Mouse (Mus musculus): ENCODE measurements around the gene Slc39a3. TPM values are rescaled to one million over a fixed set of nuclear protein-coding genes. Genes with fewer than 3 reads are reported as not detected.

The Slc39a3 gene
- total and polyA plus RNA-seq, 2 experiments, result 6.1 to 14.1 TPM

DNA sequence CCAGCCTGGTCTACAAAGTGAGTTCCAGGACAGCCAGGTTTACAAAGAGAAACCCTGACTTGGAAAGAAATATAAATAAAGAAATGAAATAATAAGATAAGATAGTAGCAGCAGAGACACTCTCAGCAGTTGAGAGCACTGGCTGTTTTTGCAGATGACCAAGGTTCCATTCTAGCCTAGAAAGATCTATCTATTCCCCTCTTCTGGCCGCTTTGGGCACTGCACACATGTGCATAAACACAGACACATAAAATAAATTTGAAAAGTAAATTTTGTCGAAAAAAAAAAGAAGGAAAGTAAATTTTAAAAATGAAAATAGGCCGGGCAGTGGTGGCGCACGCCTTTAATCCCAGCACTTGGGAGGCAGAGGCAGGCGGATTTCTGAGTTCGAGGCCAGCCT, 975 bp downstream of the Slc39a3 start:
- Histone ChIP-seq H3K36me3 (ENCODE audit: control insufficient read depth, insufficient read depth, low read length) (no peaks in the 10 kb centered on the region), H3K9ac (ENCODE audit: low read depth, low read length) (no peak overlapping the region), H3K27ac (replicated peaks; ENCODE audit: insufficient read depth, low read depth, low read length) (no peak overlapping the region), H3K79me2 (ENCODE audit: control insufficient read depth, insufficient read depth, low read length) (no peaks in the 10 kb centered on the region), H3K4me1 (ENCODE audit: control insufficient read depth, insufficient read depth, low read length) (no peaks in the 10 kb centered on the region), H3K27me3 (ENCODE audit: control insufficient read depth, insufficient read depth, low read length) (no peaks in the 10 kb centered on the region), H3K4me3 (ENCODE audit: insufficient read depth, low read depth, low read length) (no peak overlapping the region)
- DNase-seq (ENCODE audit: extremely low read depth, low read depth, low spot score), result no peak
- TF ChIP-seq POLR2A (IDR thresholded peaks at IDR 0.05; ENCODE audit: extremely low read depth, insufficient read depth, low read length) (no peak), CTCF (IDR thresholded peaks at IDR 0.05; ENCODE audit: low read depth, low read length) (0 out of 2 replicates have a peak, but pooled peaks have one; percentile 17)
- WGBS, result 78% methylated on average over 7 of the region's 7 CpGs

DNA sequence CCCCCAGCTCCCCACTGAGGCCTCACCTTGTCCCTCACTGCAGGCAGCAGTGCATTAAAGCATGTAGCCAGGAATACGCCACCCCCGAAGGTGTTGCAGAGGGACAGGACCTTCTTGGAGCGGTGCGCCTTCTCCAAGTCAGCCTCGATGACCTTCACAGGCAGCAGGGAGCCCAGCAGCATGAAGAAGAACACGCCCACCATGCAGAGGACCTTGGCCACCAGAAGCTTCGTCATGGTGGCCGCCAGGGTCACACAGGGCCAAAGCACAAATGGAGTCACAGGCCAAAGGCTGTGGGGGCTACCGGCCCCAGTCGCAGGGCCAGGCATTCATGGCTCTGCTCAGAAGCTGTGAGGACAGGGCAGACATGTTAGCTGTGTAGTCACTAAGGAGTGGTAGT, 3.6 kb downstream of the Slc39a3 start:
- WGBS, result 88% methylated on average over 10 of the region's 10 CpGs
- DNase-seq (ENCODE audit: extremely low read depth, low read depth, low spot score), result no peak
- Histone ChIP-seq H3K27ac (replicated peaks; ENCODE audit: insufficient read depth, low read depth, low read length) (no peak overlapping the region), H3K79me2 (ENCODE audit: control insufficient read depth, insufficient read depth, low read length) (no peaks in the 10 kb centered on the region), H3K4me1 (ENCODE audit: control insufficient read depth, insufficient read depth, low read length) (no peaks in the 10 kb centered on the region), H3K4me3 (ENCODE audit: insufficient read depth, low read depth, low read length) (no peak overlapping the region), H3K27me3 (ENCODE audit: control insufficient read depth, insufficient read depth, low read length) (no peaks in the 10 kb centered on the region), H3K36me3 (ENCODE audit: control insufficient read depth, insufficient read depth, low read length) (no peaks in the 10 kb centered on the region), H3K9ac (ENCODE audit: low read depth, low read length) (no peak overlapping the region)
- TF ChIP-seq POLR2A (IDR thresholded peaks at IDR 0.05; ENCODE audit: extremely low read depth, insufficient read depth, low read length) (no peak), CTCF (IDR thresholded peaks at IDR 0.05; ENCODE audit: low read depth, low read length) (no peak)

DNA sequence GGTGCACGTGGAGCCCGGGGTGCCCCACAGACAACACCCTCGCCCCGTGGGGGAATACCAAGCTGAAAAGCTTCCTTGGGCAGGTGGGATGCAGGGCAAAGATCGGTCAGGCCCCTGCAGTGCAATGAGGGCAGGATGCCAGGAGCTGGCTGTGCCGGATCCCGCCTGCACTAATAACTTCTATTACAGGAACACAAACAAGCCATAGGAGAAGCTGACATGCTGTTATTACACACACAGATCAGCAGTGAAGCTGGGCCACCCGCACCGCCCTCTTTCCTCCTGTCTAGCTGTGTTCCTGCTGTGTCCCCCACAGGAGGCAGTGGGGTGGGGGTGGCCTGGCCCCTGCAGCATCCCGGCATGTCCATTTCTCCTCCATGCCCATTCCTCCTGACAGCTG, 8.2 kb downstream of the Slc39a3 start:
- Histone ChIP-seq H3K36me3 (ENCODE audit: control insufficient read depth, insufficient read depth, low read length) (no peaks in the 10 kb centered on the region), H3K4me1 (ENCODE audit: control insufficient read depth, insufficient read depth, low read length) (no peaks in the 10 kb centered on the region), H3K9ac (ENCODE audit: low read depth, low read length) (no peak overlapping the region), H3K27ac (replicated peaks; ENCODE audit: insufficient read depth, low read depth, low read length) (no peak overlapping the region), H3K79me2 (ENCODE audit: control insufficient read depth, insufficient read depth, low read length) (no peaks in the 10 kb centered on the region), H3K4me3 (ENCODE audit: insufficient read depth, low read depth, low read length) (no peak overlapping the region), H3K27me3 (ENCODE audit: control insufficient read depth, insufficient read depth, low read length) (peaks cover 13% of the 10 kb centered on the region)
- TF ChIP-seq POLR2A (IDR thresholded peaks at IDR 0.05; ENCODE audit: extremely low read depth, insufficient read depth, low read length) (no peak), CTCF (IDR thresholded peaks at IDR 0.05; ENCODE audit: low read depth, low read length) (no peak)
- 69% methylated on average over 10 of the region's 10 CpGs for WGBS
- DNase-seq (ENCODE audit: extremely low read depth, low read depth, low spot score), result no peak

DNA sequence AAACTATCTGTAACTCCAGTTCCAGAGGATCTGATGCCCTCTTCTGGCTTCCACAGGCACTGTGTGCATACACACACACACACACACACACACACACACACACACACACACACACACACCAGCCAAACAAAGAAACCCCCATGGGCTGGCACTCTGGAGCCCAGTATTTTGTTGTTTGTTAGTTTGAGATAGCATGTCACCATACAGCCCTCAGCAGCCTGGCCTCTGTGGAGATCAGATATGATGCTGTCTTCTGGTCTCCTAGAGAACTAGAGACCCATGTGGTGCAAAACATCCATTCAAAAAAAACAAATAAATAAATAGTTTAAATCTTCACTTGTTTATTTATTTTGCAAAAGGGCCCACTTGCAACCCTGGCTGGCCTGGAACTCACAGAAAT, 9.0 kb downstream of the Slc39a3 start:
- Histone ChIP-seq H3K27ac (replicated peaks; ENCODE audit: insufficient read depth, low read depth, low read length) (no peak overlapping the region), H3K4me1 (ENCODE audit: control insufficient read depth, insufficient read depth, low read length) (no peaks in the 10 kb centered on the region), H3K9ac (ENCODE audit: low read depth, low read length) (no peak overlapping the region), H3K79me2 (ENCODE audit: control insufficient read depth, insufficient read depth, low read length) (no peaks in the 10 kb centered on the region), H3K4me3 (ENCODE audit: insufficient read depth, low read depth, low read length) (no peak overlapping the region), H3K36me3 (ENCODE audit: control insufficient read depth, insufficient read depth, low read length) (no peaks in the 10 kb centered on the region), H3K27me3 (ENCODE audit: control insufficient read depth, insufficient read depth, low read length) (peaks cover 13% of the 10 kb centered on the region)
- TF ChIP-seq CTCF (IDR thresholded peaks at IDR 0.05; ENCODE audit: low read depth, low read length), result no peak
- no peak for TF ChIP-seq POLR2A (IDR thresholded peaks at IDR 0.05; ENCODE audit: extremely low read depth, insufficient read depth, low read length)
- DNase-seq (ENCODE audit: extremely low read depth, low read depth, low spot score), result no peak

DNA sequence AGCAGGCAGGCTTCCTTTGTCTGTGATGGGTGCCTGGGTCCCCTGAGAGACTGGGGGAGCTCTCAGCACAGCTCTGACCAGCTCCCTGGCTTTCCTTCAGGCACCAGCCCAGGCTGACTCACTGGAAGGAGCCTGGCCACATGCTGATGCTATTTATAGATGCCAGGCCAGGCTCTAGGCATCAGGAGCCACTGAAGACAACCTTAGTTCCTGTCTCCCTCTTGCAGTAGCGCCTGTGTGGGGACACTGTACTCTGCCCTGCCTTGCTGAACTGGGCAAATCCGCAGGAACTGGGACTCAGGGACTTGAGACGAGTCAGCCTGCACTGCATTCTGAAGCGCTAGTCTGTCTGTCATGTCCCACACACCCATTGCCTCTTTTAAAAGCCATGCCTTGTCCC, 9.9 kb downstream of the Slc39a3 start:
- Histone ChIP-seq H3K79me2 (ENCODE audit: control insufficient read depth, insufficient read depth, low read length) (no peaks in the 10 kb centered on the region), H3K36me3 (ENCODE audit: control insufficient read depth, insufficient read depth, low read length) (no peaks in the 10 kb centered on the region), H3K4me1 (ENCODE audit: control insufficient read depth, insufficient read depth, low read length) (no peaks in the 10 kb centered on the region), H3K4me3 (ENCODE audit: insufficient read depth, low read depth, low read length) (no peak overlapping the region), H3K27ac (replicated peaks; ENCODE audit: insufficient read depth, low read depth, low read length) (no peak overlapping the region), H3K27me3 (ENCODE audit: control insufficient read depth, insufficient read depth, low read length) (peaks cover 17% of the 10 kb centered on the region), H3K9ac (ENCODE audit: low read depth, low read length) (no peak overlapping the region)
- TF ChIP-seq POLR2A (IDR thresholded peaks at IDR 0.05; ENCODE audit: extremely low read depth, insufficient read depth, low read length), result no peak
- TF ChIP-seq CTCF (IDR thresholded peaks at IDR 0.05; ENCODE audit: low read depth, low read length), result no peak
- no peak for DNase-seq (ENCODE audit: extremely low read depth, low read depth, low spot score)
- WGBS, result 59% methylated on average over 4 of the region's 4 CpGs

DNA sequence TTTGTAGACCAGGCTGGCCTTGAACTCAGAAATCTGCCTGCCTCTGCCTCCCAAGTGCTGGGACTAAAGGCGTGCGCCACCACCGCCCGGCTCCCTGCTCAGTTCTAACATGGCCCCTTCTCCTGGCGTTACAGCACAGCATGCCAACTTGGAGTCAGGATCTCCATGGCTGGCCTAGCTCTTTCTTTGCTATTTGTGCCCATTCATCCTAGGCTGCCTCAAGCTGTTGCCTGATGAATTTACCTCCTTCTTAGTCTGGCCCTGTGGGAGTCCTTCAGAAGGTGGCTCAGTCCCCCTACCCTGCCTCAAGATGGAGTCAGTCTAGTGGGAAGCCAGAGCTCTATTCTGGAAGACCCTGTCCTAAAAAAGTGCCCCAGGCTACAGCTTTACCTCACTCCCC, 10.4 kb downstream of the Slc39a3 start:
- Histone ChIP-seq H3K27ac (replicated peaks; ENCODE audit: insufficient read depth, low read depth, low read length) (no peak overlapping the region), H3K36me3 (ENCODE audit: control insufficient read depth, insufficient read depth, low read length) (no peaks in the 10 kb centered on the region), H3K27me3 (ENCODE audit: control insufficient read depth, insufficient read depth, low read length) (peaks cover 21% of the 10 kb centered on the region), H3K79me2 (ENCODE audit: control insufficient read depth, insufficient read depth, low read length) (no peaks in the 10 kb centered on the region), H3K9ac (ENCODE audit: low read depth, low read length) (no peak overlapping the region), H3K4me3 (ENCODE audit: insufficient read depth, low read depth, low read length) (no peak overlapping the region), H3K4me1 (ENCODE audit: control insufficient read depth, insufficient read depth, low read length) (no peaks in the 10 kb centered on the region)
- WGBS, result 89% methylated on average over 5 of the region's 5 CpGs
- no peak for DNase-seq (ENCODE audit: extremely low read depth, low read depth, low spot score)
- no peak for TF ChIP-seq CTCF (IDR thresholded peaks at IDR 0.05; ENCODE audit: low read depth, low read length)
- TF ChIP-seq POLR2A (IDR thresholded peaks at IDR 0.05; ENCODE audit: extremely low read depth, insufficient read depth, low read length), result no peak
